Mouse (Mus musculus) lung, postnatal 0 days (tissue): ENCODE measurements at regions not wholly inside any gene's neighbourhood (a gene's known extent, or its start where the extent isn't known, plus 50 kb on each side); places are given as distances from the start of the nearest gene placed in this dataset.

ENCODE experiments used
- CTCF ChIP-seq: IDR thresholded peaks from 2 replicates; pipeline ENCODE4 v1.5.1; 2016; ENCODE audit warnings: antibody characterized with exemption, mild to moderate bottlenecking
- EP300 ChIP-seq: IDR thresholded peaks from 2 replicates; pipeline ENCODE4 v1.6.1; 2016; ENCODE audit warnings: antibody characterized with exemption, mild to moderate bottlenecking, control low read depth

GRCm38 (mm10) chr7:137667165-137667564 lies 229.8 kb downstream of the Glrx3 start:
- TF ChIP-seq CTCF (no peak), EP300 (no peak)
